Mouse (Mus musculus) natural killer cell, adult 2 months (primary cell): Measurements from ENCODE around the gene Apc2.
"Not testable (repeated sequence)": the region's sequence is repeated elsewhere in the genome, so short reads cannot be mapped to it uniquely, and the experiment has no call there.

Experiments
- DNase-seq, 2 experiments: peaks; one replicate each; pipeline ENCODE4 v3.0.0; 2022; ENCODE audit warnings: low spot score in 2 of 2

The Apc2 gene

DNA sequence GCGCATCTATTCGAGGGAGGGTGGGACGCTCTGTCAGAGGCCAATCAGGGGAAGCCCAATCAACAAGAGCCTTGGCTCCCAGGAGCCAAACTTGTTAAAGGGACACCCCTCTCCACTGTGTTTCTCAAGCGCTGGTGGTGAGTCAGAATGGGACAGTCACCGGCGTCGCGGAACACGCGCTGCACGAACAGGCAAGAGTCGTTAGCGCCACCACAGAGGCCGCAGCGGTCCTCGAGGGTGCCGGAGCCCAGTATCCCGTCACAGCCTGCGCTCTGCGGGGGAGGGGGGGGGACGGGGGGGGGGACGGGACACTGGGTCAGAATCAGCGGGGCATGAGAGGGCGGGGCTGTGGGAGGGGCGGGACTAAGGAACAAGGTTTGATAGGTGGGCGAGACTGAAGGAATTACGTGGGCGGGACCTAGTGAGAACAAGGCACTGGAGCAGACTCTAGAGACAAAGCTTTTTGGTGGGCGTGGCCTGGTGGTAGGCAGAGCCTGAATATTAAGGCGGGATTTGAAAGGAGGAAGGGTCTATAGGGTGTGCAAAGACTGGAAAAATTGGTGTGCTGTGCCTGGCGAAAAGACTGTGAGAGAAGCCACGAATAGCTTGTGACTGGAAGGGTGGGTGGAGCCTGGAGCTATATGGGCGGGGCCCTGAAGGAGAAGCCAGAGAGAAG lies 47.1 kb downstream of the Apc2 start:
- peak; percentile 76 to 81 for DNase-seq

DNA sequence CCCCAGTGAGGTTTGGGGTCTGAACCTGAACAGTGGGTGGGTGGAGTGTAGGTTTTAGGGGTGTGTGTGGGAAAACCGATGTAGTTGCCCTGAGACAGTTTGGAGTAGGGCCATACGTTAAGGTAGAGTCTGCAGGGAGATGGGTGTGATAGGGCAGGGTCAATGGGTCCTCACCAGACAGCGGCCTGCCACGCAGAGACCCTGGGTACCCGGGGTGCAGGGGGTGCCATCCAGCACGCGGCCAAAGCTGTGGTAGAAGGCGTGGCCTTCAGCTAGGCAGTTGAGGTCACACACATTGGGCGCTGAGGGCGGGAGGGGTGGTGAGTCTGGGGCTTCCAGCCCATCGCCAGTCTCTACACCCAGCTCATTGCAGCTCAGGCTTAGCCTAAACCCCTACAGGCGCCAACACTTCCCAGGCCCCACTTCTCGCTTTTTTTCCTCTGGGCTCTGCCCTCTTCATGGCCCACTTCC lies 47.7 kb downstream of the Apc2 start:
- DNase-seq: no peak

DNA sequence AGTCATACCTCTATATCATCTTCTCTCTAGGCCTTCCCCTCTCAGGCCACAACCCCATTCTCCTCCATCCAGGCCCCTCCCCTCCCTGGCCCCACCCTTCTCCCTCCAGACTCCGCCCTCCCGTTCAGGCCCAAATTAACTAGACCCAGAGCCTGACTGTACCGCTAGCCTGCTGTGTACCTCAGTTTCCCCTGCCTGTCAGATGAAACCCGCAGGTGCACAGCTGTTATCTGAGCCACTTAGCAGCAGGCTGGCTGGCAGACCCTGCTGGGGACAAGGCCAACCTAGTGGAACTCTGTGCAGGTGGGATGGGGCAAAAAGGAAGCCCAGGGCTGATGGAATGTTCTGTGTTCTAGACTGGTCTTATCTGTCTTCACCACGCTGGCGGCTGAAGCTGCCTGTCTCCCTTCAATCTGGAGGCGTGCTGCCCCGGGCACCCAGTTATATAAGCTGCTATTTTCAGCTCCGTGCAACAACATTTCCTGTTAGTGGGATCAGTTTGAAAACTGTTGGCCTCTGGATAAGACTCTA lies 48.4 kb downstream of the Apc2 start:
- no peak for DNase-seq

DNA sequence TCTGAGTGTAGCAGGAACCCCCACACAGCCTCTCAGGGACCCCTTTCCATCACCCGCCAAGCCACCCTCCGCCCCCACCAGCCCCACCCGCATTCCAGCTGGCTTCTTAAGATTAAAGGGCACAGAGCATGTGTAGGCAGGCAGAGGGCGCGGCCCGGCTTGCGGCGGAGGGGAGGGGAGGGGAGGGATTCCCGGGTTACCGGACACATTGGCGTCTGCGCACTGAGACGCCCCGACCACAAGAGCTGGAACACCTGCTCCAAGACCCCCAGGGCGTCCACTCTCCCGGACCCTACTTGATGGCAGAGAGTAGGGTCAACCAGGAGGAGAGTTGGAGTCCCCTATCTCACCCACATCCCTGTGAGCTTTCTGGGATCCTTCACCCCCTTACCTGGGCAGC lies 49.3 kb downstream of the Apc2 start:
- DNase-seq: no peak

DNA sequence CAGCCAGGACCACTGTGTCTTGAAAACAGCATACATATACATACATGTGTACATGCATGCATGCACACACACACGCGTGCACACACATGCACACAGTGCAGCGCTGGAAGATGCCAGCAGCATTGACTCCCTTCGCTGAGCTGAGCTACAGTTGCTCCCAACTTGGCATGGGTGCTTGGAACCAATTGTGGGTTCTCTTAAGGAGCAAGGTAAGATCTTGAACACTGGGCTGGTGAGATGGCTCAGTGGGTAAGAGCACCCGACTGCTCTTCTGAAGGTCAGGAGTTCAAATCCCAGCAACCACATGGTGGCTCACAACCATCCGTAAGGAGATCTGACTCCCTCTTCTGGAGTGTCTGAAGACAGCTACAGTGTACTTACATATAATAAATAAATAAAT lies 50.2 kb downstream of the Apc2 start:
- DNase-seq: not testable (repeated sequence)

DNA sequence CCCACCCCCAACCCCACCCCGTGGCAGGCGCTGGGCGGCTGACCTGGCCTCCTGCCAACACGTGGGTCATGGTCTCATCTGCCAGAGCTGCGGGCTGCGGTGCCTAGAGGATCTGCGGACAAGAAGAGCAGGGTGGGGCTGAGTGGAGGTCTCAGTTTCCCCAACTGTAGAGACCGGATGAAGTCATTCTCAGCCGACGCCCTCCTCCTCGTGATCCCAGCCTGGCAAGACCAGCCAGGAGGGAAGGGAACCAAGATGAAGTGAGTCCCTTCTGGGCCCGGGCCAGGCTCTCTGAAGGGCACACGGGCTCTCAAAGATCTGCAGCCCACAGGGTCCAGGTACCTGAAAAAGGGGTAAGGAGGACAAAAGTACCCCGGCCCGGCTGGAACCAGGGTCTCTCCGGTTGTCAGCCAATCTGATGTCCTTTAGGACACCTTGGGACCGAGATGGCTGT lies 51.8 kb downstream of the Apc2 start:
- DNase-seq: no peak

DNA sequence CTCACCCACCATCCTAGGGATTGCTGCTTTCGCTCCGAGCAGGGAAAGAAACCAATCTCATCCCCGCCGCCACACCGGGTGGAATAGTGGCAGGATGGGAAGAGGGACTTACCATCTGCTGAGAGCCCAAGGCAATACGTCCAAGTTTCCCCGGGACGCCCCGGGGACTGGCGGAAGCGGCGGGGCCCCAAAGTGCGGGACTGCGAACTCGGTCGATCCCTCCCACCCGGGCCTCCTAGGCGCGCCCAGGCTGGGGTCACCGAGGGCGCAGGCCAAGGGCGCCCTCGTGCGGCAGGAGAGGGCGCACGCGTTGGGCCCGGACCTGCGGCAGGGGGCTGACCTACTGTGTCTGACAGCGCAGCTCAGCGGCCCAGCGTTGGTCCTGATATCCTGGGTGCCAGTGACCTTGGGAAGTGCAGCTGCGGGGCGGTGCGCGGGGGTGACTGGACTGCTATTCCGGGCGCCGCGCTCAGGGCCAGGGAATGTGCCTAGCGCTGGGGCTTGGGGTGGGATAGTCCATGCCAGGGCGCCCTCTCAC lies 52.5 kb downstream of the Apc2 start, which contains the start of gene Adamtsl5:
Gene Adamtsl5, minus strand, starts transcription at position 169 of the 538 bp plus-strand sequence.
- DNase-seq: peak; percentile 38 to 69

DNA sequence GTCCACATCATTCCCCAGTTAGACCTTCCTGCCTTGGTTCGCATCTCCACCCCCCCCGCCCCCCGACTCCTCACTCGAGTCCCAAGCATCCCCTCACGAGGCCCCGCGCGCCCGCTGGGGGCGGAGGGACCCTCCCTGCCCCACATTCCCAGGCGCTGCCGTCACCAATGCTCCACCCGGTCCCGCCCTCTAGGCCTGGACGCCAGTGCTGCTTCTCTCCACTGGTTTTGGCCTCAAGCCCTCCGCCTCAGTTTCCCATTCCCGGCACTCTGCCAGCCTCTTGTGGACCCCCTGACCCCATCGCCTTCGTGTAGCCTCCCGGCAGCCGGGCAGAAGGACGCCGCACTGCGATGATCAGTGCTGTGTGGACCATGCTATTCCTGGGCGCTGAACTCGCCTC lies 53.2 kb downstream of the Apc2 start:
- no peak for DNase-seq

DNA sequence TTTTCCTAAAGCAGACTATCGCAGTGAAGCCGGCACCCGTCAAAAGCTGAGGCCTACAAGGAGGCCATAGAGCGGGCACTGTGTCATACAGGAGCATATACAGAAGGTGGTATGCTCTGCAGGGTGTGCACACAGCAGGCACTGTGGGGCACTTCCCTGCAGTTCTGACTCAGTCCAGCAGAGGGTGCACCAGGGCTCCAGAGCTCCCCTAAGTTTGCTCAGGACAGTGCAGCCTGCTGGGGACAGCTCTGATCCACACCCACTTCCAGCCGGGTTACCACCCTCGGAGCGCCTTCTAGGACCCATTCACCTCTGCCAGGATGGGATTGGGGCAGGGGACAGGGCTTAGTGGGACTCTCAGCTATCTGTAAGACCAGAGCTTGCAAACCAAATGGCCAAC lies 54.5 kb downstream of the Apc2 start:
- DNase-seq: peak; percentile 74 to 84

DNA sequence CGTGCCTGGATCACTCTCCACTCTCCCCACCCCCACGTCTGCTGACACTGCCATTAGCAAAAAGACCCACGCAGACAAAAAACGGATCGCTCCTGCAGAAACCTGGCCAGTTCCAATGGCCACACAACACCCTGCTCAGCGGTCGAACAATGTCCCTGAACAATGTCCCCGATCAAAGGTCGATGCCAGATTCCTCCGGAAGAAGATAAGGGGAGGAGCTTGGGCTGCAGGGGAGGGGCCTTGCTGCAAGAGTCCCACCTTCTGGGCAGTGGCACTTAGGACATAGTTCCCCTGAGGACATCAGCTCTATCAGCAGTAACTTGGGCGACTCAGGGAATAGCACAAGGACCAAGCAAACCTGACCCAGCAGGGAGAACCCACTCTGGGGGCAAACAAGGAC lies 56.1 kb downstream of the Apc2 start:
- no peak for DNase-seq

DNA sequence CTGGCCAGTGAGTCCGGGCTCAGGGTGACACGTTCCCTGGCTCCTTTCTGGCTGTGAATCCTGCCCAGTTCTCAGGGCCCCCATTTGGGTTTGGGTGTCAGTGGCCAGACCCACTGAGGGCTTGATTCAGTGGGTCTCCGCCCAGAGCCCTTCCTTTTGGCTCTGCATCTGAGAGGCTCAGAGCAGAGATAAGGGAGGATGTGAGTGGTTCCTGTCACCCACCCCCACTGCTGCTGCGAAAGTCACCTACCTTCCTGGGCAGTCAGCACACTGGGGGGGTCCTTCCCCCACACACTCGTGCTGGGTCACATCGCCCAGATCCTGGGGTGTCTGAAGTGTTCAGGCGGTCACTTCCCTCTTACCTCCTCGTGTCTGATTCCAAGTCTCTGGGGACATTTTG lies 57.0 kb downstream of the Apc2 start:
- DNase-seq: no peak

DNA sequence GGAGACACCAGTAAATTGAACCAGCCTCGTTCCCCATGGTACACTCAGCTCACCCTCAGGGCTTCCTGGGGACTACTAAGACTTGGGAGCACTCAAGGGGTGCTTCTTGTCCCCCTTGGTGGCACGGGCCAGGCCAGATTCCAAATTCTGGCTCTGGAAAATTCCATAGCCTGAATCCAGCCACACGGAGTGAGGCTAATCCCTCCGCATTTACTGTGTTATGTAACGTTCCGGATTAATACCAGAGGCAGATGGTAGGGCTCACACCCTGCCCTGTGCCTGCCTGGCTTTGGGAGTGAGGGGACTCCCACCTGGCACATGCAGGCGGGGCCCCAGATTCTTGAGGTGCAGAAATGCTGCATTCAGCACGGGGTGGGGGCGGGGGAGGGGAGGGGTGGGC lies 59.7 kb downstream of the Apc2 start:
- no peak for DNase-seq

DNA sequence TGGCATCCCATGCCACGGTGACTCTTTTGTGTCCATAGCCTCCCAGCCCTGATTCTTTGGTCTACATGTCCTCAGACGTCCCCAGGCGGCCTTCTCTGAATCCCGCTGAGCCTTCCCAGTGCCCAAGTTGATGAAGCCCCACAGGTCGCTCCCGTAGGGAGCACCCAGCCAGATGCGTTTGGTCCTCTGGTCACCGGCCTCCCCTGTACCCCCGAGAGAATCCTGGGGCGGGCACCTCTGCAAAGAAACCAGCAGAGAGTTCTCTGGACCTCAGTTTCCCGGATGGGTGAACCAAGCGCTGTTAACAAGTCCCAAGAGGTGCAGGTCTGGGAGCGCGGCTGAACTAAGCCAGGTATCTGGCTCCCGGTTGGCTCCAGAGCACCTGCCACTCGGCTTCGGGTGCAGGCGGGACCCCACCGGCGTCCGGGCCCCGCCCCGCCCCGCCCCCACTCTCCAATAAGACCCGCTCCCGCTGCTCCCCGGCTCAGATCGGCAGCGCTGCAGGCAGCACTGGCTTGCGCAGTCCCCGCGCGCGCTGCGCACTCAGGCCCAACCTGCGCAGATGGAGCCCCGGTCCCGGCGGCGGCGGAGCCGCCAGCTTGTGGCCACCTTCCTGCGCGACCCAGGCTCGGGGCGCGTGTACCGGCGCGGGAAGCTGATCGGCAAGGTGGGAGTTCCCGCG lies 60.4 kb downstream of the Apc2 start, which contains the start of gene Plk5:
Gene Plk5, plus strand, starts transcription at position 459 of the 682 bp plus-strand sequence.
- DNase-seq: no peak

DNA sequence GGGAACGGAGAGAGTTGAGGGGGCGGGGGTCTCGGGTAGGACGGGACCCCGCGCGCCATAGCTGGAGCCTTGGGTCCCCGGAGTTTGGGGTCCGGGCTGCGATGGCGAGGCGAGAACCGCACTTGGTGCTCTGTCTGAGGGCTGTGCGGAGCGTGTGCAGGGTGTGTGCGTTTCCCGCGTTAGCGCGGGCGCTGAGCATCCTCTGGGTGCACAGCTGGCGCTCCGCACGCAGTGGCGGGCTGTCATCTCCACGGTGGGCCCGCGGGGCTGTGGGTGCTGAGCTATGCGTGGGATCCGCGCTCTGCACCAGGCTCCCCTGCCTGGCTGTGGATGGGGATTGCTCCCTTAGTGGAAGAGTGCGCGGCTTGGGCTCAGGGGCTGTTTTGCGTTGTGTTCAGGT lies 61.0 kb downstream of the Apc2 start:
- no peak for DNase-seq

DNA sequence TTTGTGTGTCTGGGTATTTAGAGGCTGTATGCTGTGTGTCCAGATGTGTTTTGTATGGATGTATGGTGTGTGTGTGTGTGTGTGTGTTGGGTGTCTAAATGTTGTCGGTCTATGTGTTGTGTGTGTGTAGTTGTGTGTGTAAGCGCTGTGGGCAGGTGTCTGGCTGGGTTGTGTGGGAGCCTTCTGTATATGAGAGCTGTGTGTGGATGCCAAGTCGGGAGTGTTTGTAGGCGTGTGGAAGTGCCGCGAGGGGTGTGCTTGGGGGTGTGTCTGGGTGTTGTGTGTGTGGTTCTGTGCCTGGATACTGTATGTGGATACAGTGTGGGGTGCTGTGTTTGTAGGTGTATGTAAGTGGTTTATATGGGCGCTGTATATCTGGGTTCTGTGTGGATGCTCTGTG lies 61.6 kb downstream of the Apc2 start:
- no peak for DNase-seq

DNA sequence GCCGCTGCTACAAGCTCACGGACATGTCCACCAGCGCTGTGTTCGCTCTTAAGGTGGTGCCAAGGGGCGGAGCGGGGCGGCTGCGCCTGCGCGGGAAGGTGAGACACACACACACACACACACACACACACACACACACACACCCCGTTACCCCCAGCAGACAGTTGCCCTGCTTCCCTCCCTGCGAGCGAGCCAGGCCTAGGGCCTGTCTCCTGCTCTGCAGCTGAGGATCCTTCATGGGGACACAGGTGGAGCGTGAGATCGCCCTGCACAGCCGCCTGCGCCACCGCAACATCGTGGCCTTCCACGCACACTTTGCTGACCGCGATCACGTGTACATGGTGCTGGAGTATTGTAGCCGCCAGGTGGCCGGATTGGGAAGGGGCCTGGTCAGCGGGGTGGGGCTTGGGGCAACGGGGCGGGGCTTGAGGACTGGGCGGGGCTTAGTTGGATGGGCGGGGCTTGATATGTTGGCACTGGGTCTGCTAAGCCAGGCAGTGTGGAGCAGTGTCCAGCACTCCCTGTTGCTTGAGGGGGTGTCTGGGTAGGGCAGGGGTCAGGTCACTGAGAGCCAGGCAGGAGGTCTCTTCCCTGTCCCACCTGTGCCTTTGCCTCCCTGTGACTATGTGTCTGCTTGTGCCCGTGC lies 62.3 kb downstream of the Apc2 start:
- DNase-seq: no peak

DNA sequence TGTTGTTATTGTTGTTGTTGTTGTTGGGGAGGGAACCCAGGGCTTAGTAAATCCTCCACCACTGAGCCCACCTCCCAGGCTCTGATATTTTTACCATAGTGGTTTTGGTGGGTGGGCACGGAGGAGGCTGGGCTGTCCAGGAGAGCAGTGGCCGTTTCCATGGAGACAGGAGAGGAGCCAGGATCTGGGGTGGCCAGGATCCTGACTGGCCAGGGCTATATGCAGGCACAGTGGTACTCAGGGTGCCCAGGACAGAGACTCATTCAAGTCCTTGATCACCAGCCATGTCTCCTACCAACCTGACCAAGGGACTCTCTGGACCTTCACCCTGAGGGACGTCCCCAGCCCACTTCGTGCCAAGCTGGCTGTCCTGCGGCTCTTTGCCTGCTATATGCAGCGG lies 68.0 kb downstream of the Apc2 start:
- DNase-seq: no peak

DNA sequence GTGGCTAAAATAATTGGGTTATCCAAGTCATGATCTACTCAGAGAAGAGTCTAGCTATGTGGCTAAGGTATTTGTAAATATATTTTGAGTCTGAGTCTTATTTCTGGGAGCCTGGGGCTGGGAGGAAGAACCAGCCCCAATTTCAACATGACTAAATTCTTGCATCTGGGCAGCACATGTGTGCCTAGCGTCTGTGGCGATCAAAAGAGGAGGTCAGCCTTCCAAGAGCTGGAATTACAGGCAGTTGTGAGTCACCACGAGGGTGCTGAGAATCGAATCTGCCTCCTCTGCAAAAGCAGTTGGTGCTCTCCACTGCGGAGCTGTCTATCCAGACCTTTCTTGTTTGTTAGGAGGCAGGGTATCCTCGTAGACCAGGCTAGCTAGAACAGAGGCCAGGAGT lies 70.0 kb downstream of the Apc2 start:
- DNase-seq: no peak
